Mouse (Mus musculus): ENCODE measurements around the gene Hic1.

DNA sequence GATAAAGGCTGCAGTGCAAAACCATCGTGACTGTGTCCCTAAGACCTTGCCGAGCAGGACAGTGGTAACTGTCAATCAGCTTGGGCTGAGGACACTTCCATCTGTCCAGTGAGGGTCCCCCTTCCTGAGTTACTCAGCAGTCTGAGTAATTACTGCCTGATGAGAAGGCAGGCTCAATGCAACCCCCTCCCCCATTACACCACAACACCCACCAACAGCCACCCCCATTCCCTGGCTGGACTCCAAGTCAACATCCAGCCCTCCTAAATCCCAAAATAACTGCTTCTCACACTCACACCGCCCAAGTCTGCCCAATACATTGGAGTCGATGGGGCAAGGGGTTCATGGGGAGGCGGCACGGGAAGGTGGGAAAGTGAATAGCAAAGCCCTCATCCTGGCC, 22.5 kb upstream of the Hic1 start:
- TF ChIP-seq POLR2A (IDR thresholded peaks at IDR 0.05; ENCODE audit: extremely low read depth, insufficient read depth, low read length) (no peak), CTCF (IDR thresholded peaks at IDR 0.05; ENCODE audit: extremely low read depth, insufficient read depth, low read length) (no peak)
